Mouse (Mus musculus) CH12.LX (cell line): ENCODE results near the gene Astl. TPM values are rescaled to one million over a fixed set of nuclear protein-coding genes. Genes with fewer than 3 reads are reported as not detected.

Experiments used
- DNase-seq: peaks from one replicate; pipeline ENCODE4 v3.0.0-alpha.2; 2013; ENCODE audit errors: extremely low read depth
- H3K27ac ChIP-seq: 2 replicates; pipeline ENCODE4 v1.5.1; 2012; ENCODE audit warnings: low read depth, mild to moderate bottlenecking, control low read depth, moderate library complexity; ENCODE audit not compliant: insufficient read depth
- H3K27me3 ChIP-seq: replicated peaks from 2 replicates; pipeline ENCODE3; 2012; ENCODE audit warnings: inconsistent platforms
- H3K36me3 ChIP-seq, 2 experiments: replicated peaks in 1 of 2; 2 replicates each; pipeline versions ENCODE3 to v1.6.1; 2012; ENCODE audit warnings: inconsistent platforms in 1 of 2, low read length in 1 of 2, mild to moderate bottlenecking in 1 of 2, mixed read lengths in 1 of 2, moderate library complexity in 1 of 2; ENCODE audit not compliant: control insufficient read depth in 1 of 2, insufficient read depth in 1 of 2
- H3K4me1 ChIP-seq, 2 experiments: 2 replicates each; pipeline ENCODE4 v1.6.1; 2012; ENCODE audit warnings: inconsistent platforms in 1 of 2, moderate library complexity in 1 of 2; ENCODE audit not compliant: insufficient read depth in 2 of 2, control insufficient read depth in 1 of 2
- H3K4me2 ChIP-seq: 2 replicates; pipeline ENCODE4 v1.6.1; 2012; ENCODE audit warnings: low read depth, mild to moderate bottlenecking, control low read depth; ENCODE audit not compliant: poor library complexity, insufficient read depth, severe bottlenecking
- H3K4me3 ChIP-seq, 3 experiments: fragments of 150-350 bp in 1 of 3; sonication (generic) in 1 of 3; replicated peaks in 1 of 3; 2 replicates each; pipeline versions ENCODE3 to v1.5.1; 2011 to 2012; ENCODE audit warnings: low read depth in 2 of 3, low read length in 2 of 3, mild to moderate bottlenecking in 2 of 3, moderate library complexity in 2 of 3, control low read depth in 1 of 3, improper control_type of control experiment in 1 of 3, inconsistent platforms in 1 of 3, mixed read lengths in 1 of 3; ENCODE audit not compliant: poor library complexity in 1 of 3
- H3K79me2 ChIP-seq: replicated peaks from 2 replicates; pipeline ENCODE4 v1.6.1; 2012; ENCODE audit warnings: mild to moderate bottlenecking, moderate library complexity; ENCODE audit not compliant: control insufficient read depth, poor library complexity, insufficient read depth, severe bottlenecking; ENCODE audit errors: extremely low read depth
- H3K9ac ChIP-seq: 2 replicates; pipeline ENCODE4 v1.6.1; 2012; ENCODE audit warnings: low read depth, mild to moderate bottlenecking, control low read depth, moderate library complexity; ENCODE audit not compliant: insufficient read depth
- H3K9me3 ChIP-seq: replicated peaks from 2 replicates; pipeline ENCODE3; 2012; ENCODE audit warnings: low read length, inconsistent platforms, mixed read lengths
- CTCF ChIP-seq, 2 experiments: IDR thresholded peaks in 1 of 2; conservative IDR thresholded peaks in 1 of 2; 2 replicates each; pipeline ENCODE4 v1.5.1; 2011 to 2012; ENCODE audit warnings: low read depth in 2 of 2, low read length in 2 of 2, improper control_type of control experiment in 1 of 2, inconsistent platforms in 1 of 2, mild to moderate bottlenecking in 1 of 2, moderate library complexity in 1 of 2
- JUN ChIP-seq: IDR thresholded peaks from 2 replicates; pipeline ENCODE4 v1.6.1; 2011; ENCODE audit warnings: low read depth, mild to moderate bottlenecking, low read length, improper control_type of control experiment, moderate library complexity; ENCODE audit not compliant: insufficient read depth
- JUND ChIP-seq: conservative IDR thresholded peaks from 2 replicates; pipeline ENCODE4 v1.6.1; 2011; ENCODE audit warnings: low read depth, low read length, improper control_type of control experiment
- MXI1 ChIP-seq: IDR thresholded peaks from 2 replicates; pipeline ENCODE4 v1.6.1; 2011; ENCODE audit warnings: mild to moderate bottlenecking, low read depth, low read length, improper control_type of control experiment
- NELFE ChIP-seq: IDR thresholded peaks from 2 replicates; pipeline ENCODE4 v1.6.1; 2011; ENCODE audit warnings: low read depth, low read length, improper control_type of control experiment
- RAD21 ChIP-seq: IDR thresholded peaks from 2 replicates; pipeline ENCODE4 v1.6.1; 2011; ENCODE audit warnings: low read depth, mild to moderate bottlenecking, low read length, improper control_type of control experiment, moderate library complexity
- SIN3A ChIP-seq: IDR thresholded peaks from 2 replicates; pipeline ENCODE4 v1.6.1; 2012; ENCODE audit warnings: low read length, improper control_type of control experiment, inconsistent platforms
- SMC3 ChIP-seq: IDR thresholded peaks from 2 replicates; pipeline ENCODE4 v1.6.1; 2011; ENCODE audit warnings: low read depth, low read length, improper control_type of control experiment
- UBTF ChIP-seq: IDR thresholded peaks from 2 replicates; pipeline ENCODE4 v1.6.1; 2012; ENCODE audit warnings: low read depth, mild to moderate bottlenecking, inconsistent platforms, low read length, improper control_type of control experiment, moderate library complexity
- ZC3H11A ChIP-seq: IDR thresholded peaks from 2 replicates; pipeline ENCODE4 v1.6.1; 2012; ENCODE audit warnings: low read depth, mild to moderate bottlenecking, inconsistent platforms, low read length, improper control_type of control experiment
- ZKSCAN1 ChIP-seq: IDR thresholded peaks from 2 replicates; pipeline ENCODE4 v1.6.1; 2012; ENCODE audit warnings: low read depth, inconsistent platforms, low read length, improper control_type of control experiment, borderline replicate concordance
- dilution Hi-C: fragments of 300-500 bp; cut with MboI; formaldehyde crosslinking; loops from 2 replicates; pipeline ENCODE4 v1.14.3; 2020; ENCODE audit warnings: low sequenced_read_pairs; ENCODE audit not compliant: extremely low pct_unique_long_range_greater_than_20kb, extremely low pct_ligation_motif_present
- in situ Hi-C: fragments of 300-500 bp; cut with MboI; formaldehyde crosslinking; loops from 3 replicates; pipeline ENCODE4 v1.14.3; 2019; ENCODE audit warnings: low sequenced_read_pairs, low pct_ligation_motif_present, low pct_unique_long_range_greater_than_20kb, mixed read lengths
- polyA plus RNA-seq: library from polyadenylated mRNA; unstranded; fragments of >175 nt; gene quantifications from 2 replicates; pipeline ENCODE4 v1.2.1, GENCODE M21; 2012; ENCODE audit warnings: low read depth; ENCODE audit not compliant: insufficient read length
- total RNA-seq, 2 experiments: library from RNA; depleted of rRNA; stranded (reverse); fragments of 300-350 nt in 1 of 2; fragments of >200 nt in 1 of 2; gene quantifications; 2 replicates each; pipeline ENCODE4 v1.2.3; 2012 to 2014

Astl gene
- total and polyA plus RNA-seq, 3 experiments = 0.08 TPM; not detected in 2

- dilution Hi-C loops = no loop called here
- in situ Hi-C loops = loop anchor here (5.0 kb wide), 1 partner anchor 34 kb away; no protein-coding TSS in a partner anchor
- no peaks in the 10 kb centered on the region for H3K27me3 ChIP-seq
- H3K9ac ChIP-seq = no peak overlapping the region
- H3K36me3 ChIP-seq = peaks cover 2 to 29% of the 10 kb centered on the region in 2 experiments
- DNase-seq = peak; percentile 75
- no peaks in the 10 kb centered on the region for H3K9me3 ChIP-seq
- H3K4me3 ChIP-seq = no peak overlapping the region
- H3K4me2 ChIP-seq = no peak overlapping the region
- H3K4me1 ChIP-seq = peaks cover 11 to 33% of the 10 kb centered on the region in 2 experiments
- peak; percentile 38; the same call in 1 of the 2 replicates for TF ChIP-seq NELFE
- peak; percentile 99 for TF ChIP-seq SMC3
- TF ChIP-seq RAD21 = peak; percentile 94
- TF ChIP-seq CTCF (conservative IDR thresholded peaks at IDR 0.05 in 1 of 2, IDR thresholded peaks at IDR 0.05 in 1 of 2; ENCODE audit: low read depth in 2 of 2, low read length in 2 of 2) = peak; percentile 91 to 97
- TF ChIP-seq JUND = no peak
- no peak for TF ChIP-seq JUN
- TF ChIP-seq ZKSCAN1 = no peak
- TF ChIP-seq ZC3H11A = peak; percentile 98
- no peak for TF ChIP-seq SIN3A
- no peak overlapping the region for H3K27ac ChIP-seq
- H3K79me2 ChIP-seq = peaks cover 17% of the 10 kb centered on the region
These were observed 2.7 kb downstream of the Astl start for GRCm38 (mm10) chr2:127341159-127341558.

GRCm38 (mm10) chr2:127346334-127346733, 7.9 kb downstream of the Astl start:
- dilution Hi-C loops = no loop called here
- no peaks in the 10 kb centered on the region for H3K9me3 ChIP-seq
- H3K4me2 ChIP-seq = no peak overlapping the region
- no peaks in the 10 kb centered on the region for H3K27me3 ChIP-seq
- H3K9ac ChIP-seq = no peak overlapping the region
- H3K36me3 ChIP-seq = peaks cover 0 to 11% of the 10 kb centered on the region in 2 experiments
- H3K4me1 ChIP-seq = peaks cover 0 to 9% of the 10 kb centered on the region in 2 experiments; a peak in 2 of 4 replicates
- in situ Hi-C loops = no loop called here
- TF ChIP-seq MXI1 (no peak), UBTF (no peak), ZC3H11A (0 out of 2 replicates have a peak, but pooled peaks have one; percentile 9), JUN (no peak), SMC3 (peak; percentile 66), RAD21 (peak; percentile 91), CTCF (conservative IDR thresholded peaks at IDR 0.05 in 1 of 2, IDR thresholded peaks at IDR 0.05 in 1 of 2; ENCODE audit: low read depth in 2 of 2, low read length in 2 of 2) (peak; percentile 30 to 84; a peak in 3 of 4 replicates)
- H3K79me2 ChIP-seq = no peaks in the 10 kb centered on the region
- peak; percentile 52 for DNase-seq
- no peak overlapping the region for H3K27ac ChIP-seq
- H3K4me3 ChIP-seq = no peak overlapping the region
